ENCODE assay signal across 8 mouse cellular contexts in the genomic region with DNA sequence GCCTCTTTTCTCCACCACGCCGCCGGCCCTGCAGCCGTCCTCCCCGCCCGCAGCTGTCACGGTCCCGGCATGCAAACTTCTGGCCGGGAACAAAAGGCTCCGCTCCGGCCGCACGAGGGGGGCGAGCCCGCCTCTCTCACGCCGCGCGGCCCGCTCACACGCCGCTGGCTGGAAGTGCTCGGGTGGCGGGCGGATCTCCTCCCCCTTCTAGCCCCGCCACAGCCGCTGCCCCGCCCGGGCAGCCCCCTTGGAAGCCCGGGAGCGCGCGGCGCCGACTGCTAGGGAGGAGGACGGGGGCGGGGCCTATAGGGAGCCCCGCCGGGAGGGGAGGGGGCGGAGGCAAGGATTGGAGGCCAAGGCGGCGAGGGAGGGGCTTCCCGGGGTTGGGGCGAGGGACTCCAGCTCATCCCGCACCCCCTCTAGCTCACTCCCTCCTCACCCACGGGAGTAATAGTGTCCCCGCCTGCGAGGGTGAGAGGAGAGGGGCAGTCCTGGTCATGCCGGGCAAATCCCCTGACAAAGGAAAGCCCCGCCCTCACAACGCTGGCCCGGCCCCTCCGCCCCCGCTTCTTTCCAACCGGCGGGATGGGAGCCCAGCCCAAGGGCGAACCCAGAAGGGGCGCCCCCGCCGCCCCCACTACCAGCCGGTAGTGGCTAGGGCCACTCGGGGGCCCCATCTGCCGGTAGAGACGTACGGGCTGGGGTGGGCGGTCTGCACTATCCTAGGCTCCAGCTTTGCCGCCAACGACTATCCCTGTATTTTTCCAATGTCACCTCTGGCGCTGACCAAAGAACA.
A peak's percentile ranks its signal among the peaks of the same experiment; 100 is the strongest.
DNase-seq lines count a peak whose midpoint lies in the region; ATAC-seq lines count a peak whose summit lies in the region.

No protein-coding gene starts in this region.

- peaks cover 40% of the 10 kb centered on the region for H3K4me1 ChIP-seq in intestine, embryonic 14.5 days (replicated peaks; ENCODE audit: control insufficient read depth, insufficient read depth, low read length)

- peak overlapping the region; percentile 79 for H3K9ac ChIP-seq in intestine, embryonic 14.5 days (ENCODE audit: low read length)

- under 1% methylated on average over 66 of the region's 69 CpGs for WGBS in intestine, embryonic 14.5 days

- H3K36me3 ChIP-seq in intestine, embryonic 14.5 days (ENCODE audit: control insufficient read depth, insufficient read depth, low read length), result peaks cover 6% of the 10 kb centered on the region

- peak overlapping the region; percentile 83 for H3K4me2 ChIP-seq in intestine, embryonic 14.5 days (ENCODE audit: low read length)

- peak; percentile 93 for ATAC-seq in intestine, embryonic 14.5 days (replicated peaks; ENCODE audit: low FRiP score, low TSS enrichment, low read depth)
- peak; percentile 76 for ATAC-seq in megakaryocyte-erythroid progenitor cell, adult 5-6 weeks (replicated peaks; ENCODE audit: low FRiP score, low TSS enrichment, poor library complexity, severe bottlenecking)

- H3K27ac ChIP-seq in intestine, embryonic 14.5 days (ENCODE audit: low read depth), result peak overlapping the region; percentile 84

- H3K4me3 ChIP-seq in intestine, embryonic 14.5 days (ENCODE audit: low read depth, low read length), result peak overlapping the region; percentile 50

- H3K9me3 ChIP-seq in intestine, embryonic 14.5 days (ENCODE audit: control insufficient read depth, low read length), result no peaks in the 10 kb centered on the region

- peak; percentile 86 to 87 for DNase-seq in adrenal gland, adult 18-20 months (ENCODE audit: low spot score in 2 of 2)
- DNase-seq in embryo, embryonic 10.5 days (ENCODE audit: low spot score), result peak; percentile 99
- peak; percentile 92 for DNase-seq in gastrocnemius, postnatal 25 days
- DNase-seq in intestine, embryonic 14.5 days (ENCODE audit: low spot score), result peak; percentile 94
- peak; percentile 62 to 75 for DNase-seq in left cerebral cortex, postnatal 14 days (ENCODE audit: low spot score in 2 of 2)
- peak; percentile 80 for DNase-seq in right cerebral cortex, postnatal 25 days
- peak; percentile 88 to 90 for DNase-seq in urinary bladder, postnatal 4 days (ENCODE audit: low spot score in 2 of 2)

- intact Hi-C loops in left cerebral cortex, postnatal 14 days (cut with DNase I), result no loop called here

- no peaks in the 10 kb centered on the region for H3K27me3 ChIP-seq in intestine, embryonic 14.5 days (replicated peaks; ENCODE audit: control insufficient read depth, insufficient read depth, low read length)

Comparison
In these comparisons a context has a peak if more than half of its experiments do, and no peak if none do; other contexts are left out.
1. Peak in every context shown above with its lines: DNase-seq, ATAC-seq, H3K4me3 ChIP-seq and H3K27ac ChIP-seq.